Mouse (Mus musculus) spleen, adult 2 months (tissue): ENCODE measurements around the gene Ndufs8.

Experiments
- CTCF ChIP-seq: fragments of 200-500 bp; IDR thresholded peaks from 2 replicates; pipeline ENCODE4 v1.5.1; 2011; ENCODE audit warnings: mild to moderate bottlenecking, inconsistent platforms; ENCODE audit not compliant: insufficient read depth, insufficient read length, insufficient replicate concordance; ENCODE audit errors: extremely low read depth
- POLR2A ChIP-seq: fragments of 200-500 bp; IDR thresholded peaks from 2 replicates; pipeline ENCODE4 v1.6.1; 2011; ENCODE audit warnings: low read depth, low read length, inconsistent platforms

GRCm38 (mm10) chr19:3950331-3950730, 37.8 kb upstream of the Ndufs8 start:
- TF ChIP-seq POLR2A (no peak), CTCF (no peak)
